Mouse (Mus musculus) G1E (cell line): ENCODE results near the gene Klf12. TPM values are rescaled to one million over a fixed set of nuclear protein-coding genes. Genes with fewer than 3 reads are reported as not detected.

ENCODE experiments used
- ATAC-seq: 2 replicates; pipeline ENCODE4 v1.8.0; 2016; ENCODE audit warnings: mild to moderate bottlenecking; ENCODE audit not compliant: insufficient number of reproducible peaks, poor library complexity, low FRiP score, severe bottlenecking; ENCODE audit errors: extremely low read depth
- DNase-seq: peaks from one replicate; pipeline ENCODE4 v3.0.0; 2012; ENCODE audit warnings: low spot score
- H3K27me3 ChIP-seq: 2 replicates; pipeline ENCODE4 v1.6.1; 2012; ENCODE audit warnings: mild to moderate bottlenecking, low read length, inconsistent platforms; ENCODE audit not compliant: insufficient read depth
- H3K36me3 ChIP-seq: replicated peaks from 2 replicates; pipeline ENCODE3; 2012; ENCODE audit warnings: mild to moderate bottlenecking, inconsistent platforms
- H3K4me1 ChIP-seq: 2 replicates; pipeline ENCODE4 v1.6.1; 2012; ENCODE audit warnings: low read depth, low read length, inconsistent platforms, mixed read lengths; ENCODE audit not compliant: insufficient read depth
- H3K4me3 ChIP-seq: 2 replicates; pipeline ENCODE4 v1.5.1; 2012; ENCODE audit warnings: low read depth, mild to moderate bottlenecking, inconsistent platforms, low read length, moderate library complexity, mixed read lengths
- H3K9me3 ChIP-seq: replicated peaks from 2 replicates; pipeline ENCODE4 v1.6.1; 2012; ENCODE audit warnings: inconsistent platforms
- CTCF ChIP-seq: IDR thresholded peaks from 2 replicates; pipeline ENCODE4 v1.5.1; 2012; ENCODE audit warnings: low read depth, low read length, inconsistent platforms, mixed read lengths
- GATA1 ChIP-seq: IDR thresholded peaks from 2 replicates; pipeline ENCODE4 v1.6.1; 2012; ENCODE audit warnings: borderline replicate concordance, low read length, inconsistent platforms, mixed read lengths
- GATA2 ChIP-seq: IDR thresholded peaks from 2 replicates; pipeline ENCODE4 v1.6.1; 2012; ENCODE audit warnings: low read depth, low read length, inconsistent platforms, borderline replicate concordance
- POLR2AphosphoS5 ChIP-seq: IDR thresholded peaks from 2 replicates; pipeline ENCODE4 v1.6.1; 2012; ENCODE audit warnings: low read depth, low read length, inconsistent platforms; ENCODE audit not compliant: insufficient replicate concordance
- TAL1 ChIP-seq: conservative IDR thresholded peaks from 2 replicates; pipeline ENCODE4 v1.6.1; 2012; ENCODE audit warnings: low read depth, low read length, inconsistent platforms, mixed read lengths
- polyA plus RNA-seq: library from polyadenylated mRNA; stranded (reverse); fragments of >175 nt; gene quantifications from 2 replicates; pipeline ENCODE4 v1.2.3, GENCODE M21; 2012
- total RNA-seq, 2 experiments: library from RNA; stranded (forward) in 1 of 2; stranded (reverse) in 1 of 2; fragments of 200-1000 nt in 1 of 2; fragments of >200 nt in 1 of 2; fragmentation: Nextera tagmentation in 1 of 2; gene quantifications; 2 replicates each; pipeline ENCODE4 v1.2.3; 2014 to 2017

Klf12 gene
- total RNA-seq (2014; fragmentation: Nextera tagmentation) (not detected in 2 replicates), total RNA-seq (2017) (0.23 and 0.27 TPM in 2 replicates), polyA plus RNA-seq (not detected in 2 replicates)

DNA sequence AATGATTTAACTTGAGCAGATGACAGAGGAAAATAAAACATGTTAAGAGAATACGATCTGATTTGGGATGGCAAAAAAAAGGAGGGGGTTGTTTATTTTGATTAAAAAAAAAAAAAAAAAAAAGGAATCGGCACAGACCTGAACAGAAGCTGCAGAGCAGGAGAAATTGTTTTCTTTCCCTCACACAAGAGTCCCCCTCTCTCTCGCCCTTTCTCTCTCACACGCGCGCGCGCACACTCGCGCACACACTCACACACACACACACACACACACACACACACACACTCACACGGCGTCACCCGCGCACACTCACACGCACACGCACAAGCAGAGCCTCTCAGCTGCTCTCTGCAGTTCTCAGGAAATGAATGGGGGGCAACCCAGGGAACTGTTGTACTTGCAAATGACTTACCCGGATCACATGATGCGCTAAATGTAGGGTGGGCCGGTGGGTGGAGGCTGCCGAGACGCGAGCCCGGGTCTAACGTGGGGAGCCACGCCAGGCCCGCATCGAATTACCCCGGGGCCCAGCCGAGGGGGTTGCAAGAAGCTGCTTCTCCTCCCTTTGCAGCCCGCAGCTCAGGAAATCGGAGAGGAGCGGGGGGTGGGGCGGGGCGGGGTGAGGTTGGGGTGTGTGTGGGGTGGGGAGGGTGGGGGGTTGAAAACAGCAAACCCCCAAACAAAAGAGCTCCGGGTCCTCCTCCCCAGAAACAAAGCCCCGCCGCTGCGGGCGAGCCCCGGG, at the start of gene Klf12:
Gene Klf12 (minus strand): TSS at position 561 of the 742 bp plus-strand sequence.
- H3K9me3 ChIP-seq: peaks cover 51% of the 10 kb centered on the region
- no peaks in the 10 kb centered on the region for H3K4me1 ChIP-seq
- no peaks in the 10 kb centered on the region for H3K36me3 ChIP-seq
- no peaks in the 10 kb centered on the region; the same call in 1 of the 2 replicates for H3K27me3 ChIP-seq
- no peak for ATAC-seq
- no peak within 1 kb of the TSS; the same call in 1 of the 2 replicates for H3K4me3 ChIP-seq
- DNase-seq: no peak
- TF ChIP-seq GATA1: no peak
- TF ChIP-seq POLR2AphosphoS5: no peak
- no peak for TF ChIP-seq TAL1
- no peak for TF ChIP-seq CTCF
- TF ChIP-seq GATA2: no peak

DNA sequence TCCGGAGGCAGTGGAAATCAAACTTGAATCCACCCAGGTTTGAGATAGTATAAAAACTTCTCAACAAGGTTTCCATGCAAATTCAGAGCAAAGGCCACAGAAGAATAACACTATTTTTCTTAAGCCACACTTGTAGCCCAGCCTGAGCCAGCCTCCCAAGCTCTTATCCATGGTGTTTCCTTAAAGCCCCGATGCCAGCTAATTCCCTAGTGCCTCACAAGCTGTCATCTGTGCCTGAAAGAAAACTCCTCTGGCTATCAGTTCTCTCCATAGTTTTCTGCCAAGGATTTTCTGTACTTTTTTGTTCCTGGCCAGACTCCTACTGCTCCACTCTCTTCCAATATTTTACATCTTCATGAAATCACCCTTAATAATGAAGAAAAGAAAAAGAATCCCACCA, 48.9 kb upstream of the Klf12 start:
- Histone ChIP-seq H3K27me3 (no peaks in the 10 kb centered on the region), H3K4me1 (peaks cover 7% of the 10 kb centered on the region), H3K36me3 (no peaks in the 10 kb centered on the region), H3K9me3 (peaks cover 33% of the 10 kb centered on the region), H3K4me3 (no peak overlapping the region)
- DNase-seq (no peak), ATAC-seq (no peak)
- TF ChIP-seq GATA1 (no peak), CTCF (no peak), POLR2AphosphoS5 (no peak), TAL1 (no peak), GATA2 (no peak)

GRCm38 (mm10) chr14:100328602-100329276, 44.3 kb upstream of the Klf12 start:
- peaks cover 19% of the 10 kb centered on the region for H3K9me3 ChIP-seq
- H3K36me3 ChIP-seq: no peaks in the 10 kb centered on the region
- no peaks in the 10 kb centered on the region for H3K4me1 ChIP-seq
- H3K4me3 ChIP-seq: no peak overlapping the region
- H3K27me3 ChIP-seq: no peaks in the 10 kb centered on the region
- TF ChIP-seq GATA1 (no peak), POLR2AphosphoS5 (no peak), CTCF (no peak), GATA2 (no peak), TAL1 (no peak)
- ATAC-seq: no peak
- no peak for DNase-seq

GRCm38 (mm10) chr14:100324303-100324702, 39.8 kb upstream of the Klf12 start:
- H3K4me1 ChIP-seq: no peaks in the 10 kb centered on the region
- no peak overlapping the region for H3K4me3 ChIP-seq
- no peaks in the 10 kb centered on the region for H3K36me3 ChIP-seq
- TF ChIP-seq TAL1: no peak
- TF ChIP-seq GATA1: no peak
- no peak for TF ChIP-seq GATA2
- no peak for TF ChIP-seq CTCF
- TF ChIP-seq POLR2AphosphoS5: no peak
- peaks cover 16% of the 10 kb centered on the region for H3K9me3 ChIP-seq
- ATAC-seq (no peak), DNase-seq (no peak)
- H3K27me3 ChIP-seq: no peaks in the 10 kb centered on the region

DNA sequence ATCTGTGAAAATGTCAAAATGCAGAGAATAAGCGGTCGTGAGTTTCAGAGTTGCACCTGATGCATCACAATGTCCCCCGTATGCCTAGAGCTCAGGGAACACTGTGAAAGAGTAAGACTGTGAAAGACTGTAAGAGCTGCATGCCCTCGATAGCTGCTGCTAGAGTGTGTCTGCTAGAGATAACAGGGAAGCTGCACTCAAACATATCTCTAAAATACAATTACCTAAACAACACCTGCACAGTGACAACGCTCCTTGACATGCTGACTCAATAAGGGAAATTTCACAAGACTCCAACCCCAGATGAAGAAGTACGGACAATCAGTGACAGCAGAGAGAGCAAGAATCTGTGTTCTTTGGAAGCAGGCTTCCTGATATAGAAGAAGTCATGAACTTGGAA, 37.5 kb upstream of the Klf12 start:
- Histone ChIP-seq H3K4me3 (no peak overlapping the region), H3K9me3 (peaks cover 21% of the 10 kb centered on the region), H3K36me3 (no peaks in the 10 kb centered on the region), H3K4me1 (no peaks in the 10 kb centered on the region), H3K27me3 (no peaks in the 10 kb centered on the region)
- no peak for DNase-seq
- TF ChIP-seq CTCF (no peak), GATA1 (no peak), GATA2 (no peak), POLR2AphosphoS5 (no peak), TAL1 (no peak)
- no peak for ATAC-seq

DNA sequence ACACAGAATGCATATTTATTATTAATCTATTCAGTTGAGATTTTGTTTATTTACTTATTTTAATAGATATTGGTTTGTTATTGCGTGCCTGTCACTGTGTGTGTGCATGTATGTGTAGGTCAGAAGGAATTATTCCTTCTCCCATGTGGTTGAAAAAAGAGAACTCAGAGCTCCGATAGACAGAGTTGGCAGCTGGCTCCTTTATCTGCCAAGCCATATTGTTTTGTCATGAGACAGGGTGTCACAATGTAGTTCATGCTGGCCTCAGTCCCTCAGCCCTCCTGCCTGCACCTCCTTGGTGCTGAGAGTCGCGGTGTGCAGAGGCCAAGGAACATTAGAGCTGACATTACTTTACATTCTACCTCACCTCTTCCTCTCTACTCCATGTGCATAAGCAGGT, 32.3 kb upstream of the Klf12 start:
- H3K36me3 ChIP-seq: no peaks in the 10 kb centered on the region
- no peak for DNase-seq
- H3K4me1 ChIP-seq: no peaks in the 10 kb centered on the region
- no peak overlapping the region for H3K4me3 ChIP-seq
- TF ChIP-seq POLR2AphosphoS5 (no peak), CTCF (no peak), GATA2 (no peak)
- ATAC-seq: no peak
- H3K27me3 ChIP-seq: no peaks in the 10 kb centered on the region
- peaks cover 32% of the 10 kb centered on the region for H3K9me3 ChIP-seq
